In the genomic region with DNA sequence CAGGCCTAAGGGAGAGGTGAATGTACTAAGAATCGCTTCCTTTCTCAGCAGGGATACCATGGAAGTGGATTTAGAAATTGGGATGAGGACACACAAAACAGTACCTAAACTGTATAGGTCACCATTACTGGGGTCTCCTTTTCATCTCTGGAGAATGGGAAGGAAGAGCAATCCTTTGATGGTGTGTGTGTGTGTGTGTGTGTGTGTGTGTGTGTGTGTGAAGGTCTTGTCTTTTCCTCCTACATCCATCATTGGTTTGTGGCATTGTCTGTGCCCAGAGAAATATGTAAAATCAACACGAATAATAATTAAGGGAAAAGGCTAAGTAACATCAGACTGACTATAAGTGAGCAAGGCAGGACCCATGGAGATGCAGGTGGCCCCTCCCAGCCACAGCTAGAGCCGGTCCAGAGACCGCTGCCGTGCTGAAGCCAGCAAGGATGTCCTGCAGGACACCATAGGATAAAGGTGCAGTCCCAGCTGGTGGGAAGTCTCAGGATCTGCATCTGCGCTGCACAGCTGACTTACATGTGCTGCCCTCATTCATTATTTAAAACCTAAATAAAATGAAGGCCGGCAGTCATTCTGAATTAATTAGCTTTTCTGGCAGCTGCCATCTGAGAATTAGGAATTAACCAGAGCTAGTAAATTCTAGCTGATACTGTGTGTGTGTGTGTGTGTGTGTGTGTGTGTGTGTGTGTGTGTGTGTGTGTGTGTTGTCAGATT, we compare ENCODE assay signal across 16 mouse cellular contexts.
DNase-seq lines count a peak whose midpoint lies in the region; ATAC-seq and TF ChIP-seq lines count a peak whose summit lies in the region.
"Had no signal": no experiment of that assay in that cellular context is flagged by ENCODE, and none has a peak within 500 bp of the region (broad histone marks: within the 10 kb centered on the region; RNA-seq: fewer than 3 reads in every experiment).

No protein-coding gene starts in this region.

- H3K4me3 ChIP-seq in forebrain, embryonic 12.5 days (replicated peaks), result no peak overlapping the region
- no peak overlapping the region for H3K4me3 ChIP-seq in hindbrain, embryonic 14.5 days (replicated peaks; ENCODE audit: low read length)
- no peak overlapping the region for H3K4me3 ChIP-seq in neural tube, embryonic 12.5 days
- H3K4me3 ChIP-seq in intestine, postnatal 0 days (ENCODE audit: low read depth, low read length), result no peak overlapping the region
- H3K4me3 ChIP-seq: heart, embryonic 12.5 days; kidney, embryonic 15.5 days; liver, embryonic 15.5 days had no signal

- intact Hi-C loops in heart, postnatal 36 days (cut with DNase I), result no loop called here

- peak; percentile 86 for ATAC-seq in forebrain, embryonic 12.5 days (ENCODE audit: low FRiP score)
- ATAC-seq in hindbrain, embryonic 14.5 days (ENCODE audit: low FRiP score), result peak; percentile 79; the same call in 1 of the 2 replicates
- ATAC-seq in neural tube, embryonic 12.5 days (ENCODE audit: low FRiP score, low read depth), result peak; percentile 90
- no peak for ATAC-seq in intestine, postnatal 0 days
- ATAC-seq: Patski had no signal

- DNase-seq in brain, embryonic 14.5 days (ENCODE audit: low read depth), result peak; percentile 84
- DNase-seq in hindbrain, embryonic 14.5 days (ENCODE audit: low spot score), result peak; percentile 46
- no peak for DNase-seq in layer of hippocampus, postnatal 25 days (ENCODE audit: extremely low spot score in 1 of 2, low spot score in 1 of 2)
- DNase-seq in heart, postnatal 36 days, result no peak
- DNase-seq: adrenal gland, adult 2 months; cerebellum, postnatal 25 days; gastrocnemius, postnatal 10 days; lung, postnatal 4 days had no signal

- H3K4me2 ChIP-seq in forebrain, embryonic 12.5 days, result no peak overlapping the region
- H3K4me2 ChIP-seq in hindbrain, embryonic 14.5 days (replicated peaks), result no peak overlapping the region
- no peak overlapping the region for H3K4me2 ChIP-seq in neural tube, embryonic 12.5 days (replicated peaks)
- no peak overlapping the region for H3K4me2 ChIP-seq in intestine, postnatal 0 days (replicated peaks; ENCODE audit: low read depth)
- H3K4me2 ChIP-seq: heart, embryonic 12.5 days; kidney, embryonic 15.5 days; liver, embryonic 15.5 days had no signal

- whole genome bisulfite sequencing in forebrain, embryonic 12.5 days, result 55% methylated on average over 7 of the region's 7 CpGs
- 43% methylated on average over 7 of the region's 7 CpGs for WGBS in hindbrain, embryonic 14.5 days
- 62% methylated on average over 7 of the region's 7 CpGs for WGBS in neural tube, embryonic 12.5 days
- 82% methylated on average over 7 of the region's 7 CpGs for WGBS in intestine, postnatal 0 days

- H3K27me3 ChIP-seq in forebrain, embryonic 12.5 days, result no peaks in the 10 kb centered on the region
- H3K27me3 ChIP-seq in hindbrain, embryonic 14.5 days (ENCODE audit: control insufficient read depth, insufficient read depth, low read length), result no peaks in the 10 kb centered on the region
- no peaks in the 10 kb centered on the region for H3K27me3 ChIP-seq in neural tube, embryonic 12.5 days (replicated peaks)
- no peaks in the 10 kb centered on the region for H3K27me3 ChIP-seq in intestine, postnatal 0 days (replicated peaks; ENCODE audit: control insufficient read depth, insufficient read depth, low read length)
- H3K27me3 ChIP-seq: CH12.LX; heart, embryonic 12.5 days; kidney, embryonic 15.5 days; liver, embryonic 15.5 days had no signal

- H3K4me1 ChIP-seq in forebrain, embryonic 12.5 days, result no peaks in the 10 kb centered on the region
- no peaks in the 10 kb centered on the region for H3K4me1 ChIP-seq in hindbrain, embryonic 14.5 days (replicated peaks; ENCODE audit: control insufficient read depth, insufficient read depth, low read length)
- H3K4me1 ChIP-seq in neural tube, embryonic 12.5 days, result no peaks in the 10 kb centered on the region; the same call in 1 of the 2 replicates
- H3K4me1 ChIP-seq in intestine, postnatal 0 days (replicated peaks; ENCODE audit: control insufficient read depth, insufficient read depth, low read length), result no peaks in the 10 kb centered on the region
- H3K4me1 ChIP-seq: heart, embryonic 12.5 days; kidney, embryonic 15.5 days; liver, embryonic 15.5 days had no signal

- H3K9ac ChIP-seq in forebrain, embryonic 12.5 days, result no peak overlapping the region
- no peak overlapping the region for H3K9ac ChIP-seq in hindbrain, embryonic 14.5 days
- H3K9ac ChIP-seq in neural tube, embryonic 12.5 days, result no peak overlapping the region
- no peak overlapping the region for H3K9ac ChIP-seq in intestine, postnatal 0 days (ENCODE audit: low read depth, low read length)
- H3K9ac ChIP-seq: heart, embryonic 12.5 days; kidney, embryonic 15.5 days; liver, embryonic 15.5 days had no signal

- no peaks in the 10 kb centered on the region for H3K36me3 ChIP-seq in forebrain, embryonic 12.5 days (replicated peaks)
- no peaks in the 10 kb centered on the region for H3K36me3 ChIP-seq in hindbrain, embryonic 14.5 days (replicated peaks; ENCODE audit: control insufficient read depth, insufficient read depth)
- no peaks in the 10 kb centered on the region for H3K36me3 ChIP-seq in neural tube, embryonic 12.5 days
- no peaks in the 10 kb centered on the region for H3K36me3 ChIP-seq in intestine, postnatal 0 days (ENCODE audit: control insufficient read depth, insufficient read depth)
- H3K36me3 ChIP-seq: heart, embryonic 12.5 days; kidney, embryonic 15.5 days; liver, embryonic 15.5 days had no signal

- TF ChIP-seq CTCF in brain, embryonic 14.5 days (IDR thresholded peaks at IDR 0.05; ENCODE audit: borderline replicate concordance, extremely low read depth, insufficient read depth, insufficient read length), result no peak
- no peak for TF ChIP-seq CTCF in intestine, postnatal 0 days (IDR thresholded peaks at IDR 0.05; ENCODE audit: low read depth)

- H3K27ac ChIP-seq in forebrain, embryonic 12.5 days, result no peak overlapping the region
- H3K27ac ChIP-seq in hindbrain, embryonic 14.5 days, result no peak overlapping the region
- H3K27ac ChIP-seq in neural tube, embryonic 12.5 days, result no peak overlapping the region
- no peak overlapping the region for H3K27ac ChIP-seq in intestine, postnatal 0 days (ENCODE audit: low read depth, low read length)
- H3K27ac ChIP-seq: kidney, embryonic 15.5 days; liver, embryonic 15.5 days had no signal

- TF ChIP-seq POLR2A in brain, embryonic 14.5 days (IDR thresholded peaks at IDR 0.05; ENCODE audit: borderline replicate concordance, extremely low read depth, insufficient read depth, insufficient read length, poor library complexity, severe bottlenecking), result no peak

- peaks cover 9% of the 10 kb centered on the region; the same call in 1 of the 2 replicates for H3K9me3 ChIP-seq in forebrain, embryonic 12.5 days
- peaks cover 9% of the 10 kb centered on the region; the same call in 1 of the 2 replicates for H3K9me3 ChIP-seq in hindbrain, embryonic 14.5 days (ENCODE audit: control insufficient read depth, low read length)
- H3K9me3 ChIP-seq in neural tube, embryonic 12.5 days, result no peaks in the 10 kb centered on the region
- H3K9me3 ChIP-seq in intestine, postnatal 0 days (ENCODE audit: control insufficient read depth), result no peaks in the 10 kb centered on the region
- H3K9me3 ChIP-seq: liver, embryonic 15.5 days had no signal

Comparison
In these comparisons a context has a peak if more than half of its experiments do, and no peak if none do; other contexts are left out.
1. DNase-seq: peak in brain, embryonic 14.5 days (single experiment) and hindbrain, embryonic 14.5 days (single experiment); none in layer of hippocampus, postnatal 25 days (0 of 2) and heart, postnatal 36 days (0 of 2).